Mouse (Mus musculus) G1E (cell line): ENCODE measurements at regions not wholly inside any gene's neighbourhood (a gene's known extent, or its start where the extent isn't known, plus 50 kb on each side); places are given as distances from the start of the nearest gene placed in this dataset.

Experiments
- CTCF ChIP-seq: IDR thresholded peaks from 2 replicates; pipeline ENCODE4 v1.5.1; 2012; ENCODE audit warnings: low read depth, low read length, inconsistent platforms, mixed read lengths
- POLR2AphosphoS5 ChIP-seq: IDR thresholded peaks from 2 replicates; pipeline ENCODE4 v1.6.1; 2012; ENCODE audit warnings: low read depth, low read length, inconsistent platforms; ENCODE audit not compliant: insufficient replicate concordance

GRCm38 (mm10) chr1:83568746-83569145 lies 160.7 kb upstream of the Sphkap start:
- TF ChIP-seq CTCF = no peak
- no peak for TF ChIP-seq POLR2AphosphoS5
